Mouse (Mus musculus): Measurements from ENCODE around the gene Ankrd24.
A peak's percentile ranks its signal among the peaks of the same experiment; 100 is the strongest.
"Not testable (repeated sequence)": the region's sequence is repeated elsewhere in the genome, so short reads cannot be mapped to it uniquely, and the experiment has no call there.

Ankrd24 gene

GRCm38 (mm10) chr10:81644162-81644561 lies 15.8 kb downstream of the Ankrd24 start:
- no peak for DNase-seq (ENCODE audit: extremely low spot score)

DNA sequence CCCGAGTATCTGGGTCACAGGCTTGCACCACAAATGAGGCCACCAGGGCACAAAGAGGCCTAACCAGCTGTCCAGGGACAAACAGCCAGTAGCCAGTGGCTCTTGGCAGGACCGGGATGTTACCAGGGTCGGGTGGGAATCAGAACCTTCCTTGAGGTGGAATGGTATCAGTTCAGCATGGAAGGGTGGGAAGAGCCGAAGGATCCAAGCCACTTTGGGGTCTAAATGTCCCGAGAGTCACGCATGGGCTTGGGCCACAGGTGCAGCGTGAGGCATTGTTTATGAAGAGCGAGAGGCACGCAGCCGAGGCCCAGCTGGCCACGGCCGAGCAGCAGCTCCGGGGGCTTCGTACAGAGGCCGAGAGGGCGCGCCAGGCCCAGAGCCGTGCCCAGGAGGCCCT lies 16.4 kb downstream of the Ankrd24 start:
- no peak for DNase-seq (ENCODE audit: extremely low spot score)

- no peak for DNase-seq (ENCODE audit: extremely low spot score)
Observed at GRCm38 (mm10) chr10:81645391-81645790, 17.1 kb downstream of the Ankrd24 start.

DNA sequence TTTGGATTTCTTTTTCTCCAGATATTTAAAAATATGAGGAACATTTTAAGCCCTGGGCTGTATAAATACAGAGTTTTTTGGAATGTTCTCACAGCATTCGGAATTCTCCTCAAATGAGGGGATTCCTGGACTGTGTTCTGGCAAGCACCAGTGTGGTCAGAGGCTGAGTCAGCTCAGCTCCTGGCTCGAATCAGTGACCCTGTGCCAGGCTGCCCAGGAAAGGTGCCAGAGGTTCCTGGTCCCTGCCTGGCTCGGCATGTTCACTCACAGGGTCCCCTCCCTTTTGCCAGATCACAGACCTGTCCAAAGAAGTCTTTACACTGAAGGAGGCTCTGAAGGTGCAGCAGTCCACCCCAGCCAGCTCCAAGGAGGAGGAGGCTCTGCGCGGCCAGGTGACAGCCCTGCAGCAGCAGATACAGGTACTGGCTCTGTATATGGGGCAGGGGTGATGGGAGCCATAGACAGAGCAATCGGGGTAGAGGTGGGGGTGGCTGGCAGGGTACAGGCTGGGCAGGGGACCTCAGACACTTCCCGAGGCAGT lies 17.7 kb downstream of the Ankrd24 start:
- no peak for DNase-seq (ENCODE audit: extremely low spot score)

GRCm38 (mm10) chr10:81648803-81649775 lies 20.7 kb downstream of the Ankrd24 start, which contains the start of gene Gm10778:
Gm10778 (plus strand) TSS chr10:81649059.
- peak; percentile 89 for DNase-seq (ENCODE audit: extremely low spot score)

- no peak for DNase-seq (ENCODE audit: extremely low spot score)
Observed at GRCm38 (mm10) chr10:81655178-81655577, 26.8 kb downstream of the Ankrd24 start.

DNA sequence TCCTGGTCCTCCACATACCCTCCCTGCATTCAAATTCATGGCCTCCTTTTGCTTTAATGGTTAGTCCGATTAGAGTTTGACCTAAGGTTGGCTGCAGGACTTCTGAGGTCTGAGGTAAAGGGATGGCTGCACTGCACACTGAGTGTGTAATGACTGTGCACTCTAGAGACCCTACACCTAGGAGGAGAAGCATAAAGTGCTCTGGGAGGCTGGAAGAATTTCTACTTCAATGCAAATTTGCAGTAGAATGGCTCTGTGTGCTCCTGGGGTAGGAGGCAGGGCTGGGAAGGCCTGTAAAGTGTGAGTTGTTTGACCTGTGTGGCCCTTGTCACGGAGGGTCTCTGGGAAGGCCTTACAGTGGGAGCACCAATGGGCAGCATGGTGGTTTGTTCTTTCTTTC lies 27.8 kb downstream of the Ankrd24 start:
- DNase-seq (ENCODE audit: extremely low spot score), result no peak

- DNase-seq (ENCODE audit: extremely low spot score), result not testable (repeated sequence)
Observed at GRCm38 (mm10) chr10:81687114-81687513, 58.8 kb downstream of the Ankrd24 start.

All from embryo, embryonic 9.5 days (tissue).